Mouse (Mus musculus) spleen, adult 12 weeks (tissue): ENCODE data around the gene Gm11549.

Source experiments
- DNase-seq: peaks from one replicate; pipeline ENCODE4 v3.0.0; 2022; ENCODE audit warnings: low spot score

The Gm11549 gene

GRCm38 (mm10) chr3:36516196-36516595 is 5.4 kb downstream of the Gm11549 start:
- no peak for DNase-seq

- no peak for DNase-seq
These were observed 10.1 kb downstream of the Gm11549 start for GRCm38 (mm10) chr3:36511491-36511890.

- no peak for DNase-seq
These were observed 15.5 kb downstream of the Gm11549 start for GRCm38 (mm10) chr3:36505809-36506735.

- DNase-seq: no peak
These were observed 16.3 kb downstream of the Gm11549 start for GRCm38 (mm10) chr3:36505306-36505705.

GRCm38 (mm10) chr3:36501546-36501945 is 20.1 kb downstream of the Gm11549 start:
- no peak for DNase-seq

GRCm38 (mm10) chr3:36500976-36501375 is 20.6 kb downstream of the Gm11549 start:
- DNase-seq: no peak

GRCm38 (mm10) chr3:36499418-36499817 is 22.2 kb downstream of the Gm11549 start:
- no peak for DNase-seq

- no peak for DNase-seq
These were observed 23.4 kb downstream of the Gm11549 start for GRCm38 (mm10) chr3:36498224-36498623.

GRCm38 (mm10) chr3:36496746-36497145 is 24.9 kb downstream of the Gm11549 start:
- DNase-seq: no peak

- no peak for DNase-seq
These were observed 25.3 kb downstream of the Gm11549 start for GRCm38 (mm10) chr3:36496273-36496672.

- peak; percentile 42 for DNase-seq
These were observed 26.2 kb downstream of the Gm11549 start for GRCm38 (mm10) chr3:36495436-36495835.

- DNase-seq: no peak
These were observed 27.0 kb downstream of the Gm11549 start for GRCm38 (mm10) chr3:36494613-36495012.

- DNase-seq: no peak
These were observed 27.9 kb downstream of the Gm11549 start for GRCm38 (mm10) chr3:36493641-36494283.

GRCm38 (mm10) chr3:36492716-36493391 is 28.8 kb downstream of the Gm11549 start:
- DNase-seq: no peak

GRCm38 (mm10) chr3:36491535-36491934 is 30.1 kb downstream of the Gm11549 start:
- no peak for DNase-seq

GRCm38 (mm10) chr3:36489590-36489910 is 32.1 kb downstream of the Gm11549 start:
- no peak for DNase-seq

GRCm38 (mm10) chr3:36488899-36489589 is 32.6 kb downstream of the Gm11549 start:
- no peak for DNase-seq

- no peak for DNase-seq
These were observed 33.2 kb downstream of the Gm11549 start for GRCm38 (mm10) chr3:36488367-36488766.

- DNase-seq: no peak
These were observed 34.7 kb downstream of the Gm11549 start for GRCm38 (mm10) chr3:36486881-36487280.

GRCm38 (mm10) chr3:36486176-36486575 is 35.4 kb downstream of the Gm11549 start:
- no peak for DNase-seq

GRCm38 (mm10) chr3:36484292-36484691 is 37.3 kb downstream of the Gm11549 start:
- DNase-seq: no peak

GRCm38 (mm10) chr3:36482940-36483339 is 38.7 kb downstream of the Gm11549 start:
- no peak for DNase-seq
